Mouse (Mus musculus) limb, embryonic 10.5 days (tissue): ENCODE results near the gene Creb3l4. TPM values are rescaled to one million over a fixed set of nuclear protein-coding genes. Genes with fewer than 3 reads are reported as not detected.
A peak's percentile ranks its signal among the peaks of the same experiment; 100 is the strongest.
"Not testable (repeated sequence)": the region's sequence is repeated elsewhere in the genome, so short reads cannot be mapped to it uniquely, and the experiment has no call there.

ENCODE experiments used
- DNase-seq: peaks from one replicate; pipeline ENCODE4 v3.0.0-alpha.2; 2017; ENCODE audit warnings: low spot score
- H3K27ac ChIP-seq: fragments of 300-500 bp; sonication (generic); 2 replicates; pipeline ENCODE4 v1.5.1; 2016; ENCODE audit warnings: mild to moderate bottlenecking
- H3K27me3 ChIP-seq: fragments of 300-500 bp; sonication (generic); 2 replicates; pipeline ENCODE4 v1.6.1; 2016; ENCODE audit warnings: low read depth, mild to moderate bottlenecking; ENCODE audit not compliant: poor library complexity, severe bottlenecking
- H3K36me3 ChIP-seq: fragments of 300-500 bp; sonication (generic); 2 replicates; pipeline ENCODE4 v1.6.1; 2016; ENCODE audit warnings: mild to moderate bottlenecking, moderate library complexity
- H3K4me1 ChIP-seq: fragments of 300-500 bp; sonication (generic); 2 replicates; pipeline ENCODE4 v1.6.1; 2016
- H3K4me3 ChIP-seq: fragments of 300-500 bp; sonication (generic); 2 replicates; pipeline ENCODE4 v1.5.1; 2016; ENCODE audit warnings: mild to moderate bottlenecking, moderate library complexity
- H3K9me3 ChIP-seq: fragments of 300-500 bp; sonication (generic); replicated peaks from 2 replicates; pipeline ENCODE4 v1.6.1; 2016; ENCODE audit warnings: mild to moderate bottlenecking
- WGBS: fragments of 180-500 bp; shearing (Covaris S2); methylation state at CpG from one replicate; pipeline ENCODE4 v1.1.7; 2016; 5-methylcytosine and 5-hydroxymethylcytosine counted together
- polyA plus RNA-seq: library from polyadenylated mRNA; unstranded; fragments of >200 nt; fragmentation: Nextera tagmentation; extraction: Ambion mirVana; gene quantifications from 2 replicates; pipeline ENCODE4 v1.2.1, GENCODE M21; 2016

The Creb3l4 gene
- polyA plus RNA-seq: 4.0 and 8.9 TPM in 2 replicates

GRCm38 (mm10) chr3:90242984-90243775 lies at the start of gene Creb3l4:
Gene Creb3l4 (minus strand): TSS chr3:90243512.
- Histone ChIP-seq H3K27ac (peak within 1 kb of the TSS; percentile 84), H3K4me3 (peak within 1 kb of the TSS; percentile 52), H3K9me3 (no peaks in the 10 kb centered on the region), H3K27me3 (peaks cover 7% of the 10 kb centered on the region; the same call in 1 of the 2 replicates), H3K36me3 (no peaks in the 10 kb centered on the region), H3K4me1 (peaks cover 27% of the 10 kb centered on the region)
- DNase-seq: peak; percentile 70
- 5% methylated on average over 19 of the region's 19 CpGs for WGBS

GRCm38 (mm10) chr3:90292345-90293275 lies 49.3 kb upstream of the Creb3l4 start, which contains the start of gene Gatad2b:
Gene Gatad2b (plus strand): TSS chr3:90293178.
- H3K36me3 ChIP-seq: peaks cover 20% of the 10 kb centered on the region
- peaks cover 16% of the 10 kb centered on the region for H3K4me1 ChIP-seq
- H3K9me3 ChIP-seq: no peaks in the 10 kb centered on the region
- no peaks in the 10 kb centered on the region for H3K27me3 ChIP-seq
- H3K27ac ChIP-seq: peak within 1 kb of the TSS; percentile 98
- under 1% methylated on average over 47 of the region's 47 CpGs for WGBS
- DNase-seq: peak; percentile 100
- peak within 1 kb of the TSS; percentile 86 for H3K4me3 ChIP-seq

- peak overlapping the region; percentile 98 for H3K27ac ChIP-seq
- peak overlapping the region; percentile 86 for H3K4me3 ChIP-seq
- H3K27me3 ChIP-seq: no peaks in the 10 kb centered on the region
- no peak for DNase-seq
- peaks cover 16% of the 10 kb centered on the region for H3K4me1 ChIP-seq
- peaks cover 16% of the 10 kb centered on the region for H3K36me3 ChIP-seq
- 45% methylated on average over 2 of the region's 2 CpGs for WGBS
- no peaks in the 10 kb centered on the region for H3K9me3 ChIP-seq
Measured at GRCm38 (mm10) chr3:90291982-90292344, 48.7 kb upstream of the Creb3l4 start.

GRCm38 (mm10) chr3:90290602-90291001 lies 47.3 kb upstream of the Creb3l4 start:
- no peak overlapping the region for H3K4me3 ChIP-seq
- WGBS: 92% methylated on average over 1 of the region's 1 CpGs
- peaks cover 8% of the 10 kb centered on the region for H3K36me3 ChIP-seq
- no peaks in the 10 kb centered on the region for H3K9me3 ChIP-seq
- H3K27ac ChIP-seq: no peak overlapping the region
- DNase-seq: no peak
- H3K4me1 ChIP-seq: peaks cover 16% of the 10 kb centered on the region
- no peaks in the 10 kb centered on the region for H3K27me3 ChIP-seq

GRCm38 (mm10) chr3:90289403-90289802 lies 46.1 kb upstream of the Creb3l4 start:
- H3K27ac ChIP-seq, H3K9me3 ChIP-seq, H3K4me3 ChIP-seq, DNase-seq, H3K27me3 ChIP-seq, H3K4me1 ChIP-seq, H3K36me3 ChIP-seq: not testable (repeated sequence)
- 87% methylated on average over 3 of the region's 3 CpGs for WGBS

GRCm38 (mm10) chr3:90284150-90284549 lies 40.8 kb upstream of the Creb3l4 start:
- H3K9me3 ChIP-seq: no peaks in the 10 kb centered on the region
- WGBS: 92% methylated on average over 2 of the region's 2 CpGs
- DNase-seq: no peak
- H3K4me1 ChIP-seq: no peaks in the 10 kb centered on the region
- H3K27me3 ChIP-seq: no peaks in the 10 kb centered on the region
- H3K27ac ChIP-seq: no peak overlapping the region
- H3K36me3 ChIP-seq: peaks cover 21% of the 10 kb centered on the region
- no peak overlapping the region for H3K4me3 ChIP-seq

- DNase-seq: no peak
- no peak overlapping the region for H3K4me3 ChIP-seq
- no peak overlapping the region for H3K27ac ChIP-seq
- H3K4me1 ChIP-seq: peaks cover 5% of the 10 kb centered on the region
- WGBS: 90% methylated on average over 9 of the region's 9 CpGs
- H3K36me3 ChIP-seq: peaks cover 55% of the 10 kb centered on the region
- H3K27me3 ChIP-seq: no peaks in the 10 kb centered on the region
- no peaks in the 10 kb centered on the region for H3K9me3 ChIP-seq
Measured at GRCm38 (mm10) chr3:90280708-90281107, 37.4 kb upstream of the Creb3l4 start.

GRCm38 (mm10) chr3:90279743-90280142 lies 36.4 kb upstream of the Creb3l4 start:
- WGBS: 94% methylated on average over 7 of the region's 7 CpGs
- Histone ChIP-seq H3K4me3 (no peak overlapping the region), H3K4me1 (peaks cover 5% of the 10 kb centered on the region), H3K9me3 (no peaks in the 10 kb centered on the region), H3K27me3 (no peaks in the 10 kb centered on the region), H3K36me3 (peaks cover 62% of the 10 kb centered on the region), H3K27ac (no peak overlapping the region)
- no peak for DNase-seq

- H3K27ac ChIP-seq: no peak overlapping the region
- peaks cover 63% of the 10 kb centered on the region for H3K36me3 ChIP-seq
- WGBS: 92% methylated on average over 9 of the region's 9 CpGs
- H3K27me3 ChIP-seq: no peaks in the 10 kb centered on the region
- H3K4me3 ChIP-seq: no peak overlapping the region
- no peak for DNase-seq
- H3K9me3 ChIP-seq: no peaks in the 10 kb centered on the region
- peaks cover 5% of the 10 kb centered on the region for H3K4me1 ChIP-seq
Measured at GRCm38 (mm10) chr3:90279216-90279615, 35.9 kb upstream of the Creb3l4 start.

GRCm38 (mm10) chr3:90278211-90278610 lies 34.9 kb upstream of the Creb3l4 start:
- 95% methylated on average over 10 of the region's 10 CpGs for WGBS
- peaks cover 74% of the 10 kb centered on the region for H3K36me3 ChIP-seq

GRCm38 (mm10) chr3:90277793-90278192 lies 34.5 kb upstream of the Creb3l4 start:
- Histone ChIP-seq H3K36me3 (peaks cover 75% of the 10 kb centered on the region), H3K27me3 (no peaks in the 10 kb centered on the region)

More at GRCm38 (mm10) chr3:90278211-90278610, 34.9 kb upstream of the Creb3l4 start:
- Histone ChIP-seq H3K27ac (no peak overlapping the region), H3K4me1 (peaks cover 5% of the 10 kb centered on the region), H3K9me3 (no peaks in the 10 kb centered on the region), H3K4me3 (no peak overlapping the region), H3K27me3 (no peaks in the 10 kb centered on the region)
- no peak for DNase-seq

GRCm38 (mm10) chr3:90276858-90277257 lies 33.5 kb upstream of the Creb3l4 start:
- 39% methylated on average over 16 of the region's 16 CpGs for WGBS
- H3K27me3 ChIP-seq: no peaks in the 10 kb centered on the region
- no peak overlapping the region for H3K27ac ChIP-seq
- peaks cover 85% of the 10 kb centered on the region for H3K36me3 ChIP-seq
- peaks cover 5% of the 10 kb centered on the region for H3K4me1 ChIP-seq
- H3K9me3 ChIP-seq: no peaks in the 10 kb centered on the region
- no peak overlapping the region for H3K4me3 ChIP-seq
- DNase-seq: no peak

More at GRCm38 (mm10) chr3:90277793-90278192, 34.5 kb upstream of the Creb3l4 start:
- peaks cover 5% of the 10 kb centered on the region for H3K4me1 ChIP-seq
- no peak overlapping the region for H3K27ac ChIP-seq
- 92% methylated on average over 9 of the region's 9 CpGs for WGBS
- H3K9me3 ChIP-seq: no peaks in the 10 kb centered on the region
- H3K4me3 ChIP-seq: no peak overlapping the region
- DNase-seq: no peak

- Histone ChIP-seq H3K4me1 (peaks cover 5% of the 10 kb centered on the region), H3K4me3 (no peak overlapping the region), H3K27me3 (no peaks in the 10 kb centered on the region), H3K36me3 (peaks cover 86% of the 10 kb centered on the region), H3K27ac (no peak overlapping the region), H3K9me3 (no peaks in the 10 kb centered on the region)
- WGBS: 91% methylated on average over 11 of the region's 11 CpGs
- DNase-seq: no peak
Measured at GRCm38 (mm10) chr3:90275286-90275685, 32.0 kb upstream of the Creb3l4 start.
